Mouse (Mus musculus) liver, embryonic 16.5 days (tissue): ENCODE results near the gene Cmip. TPM values are rescaled to one million over a fixed set of nuclear protein-coding genes. Genes with fewer than 3 reads are reported as not detected.

Experiments used
- ATAC-seq: fragments of 200-750 bp; cut with Nextera tagmentation; 2 replicates; pipeline ENCODE4 v1.8.0; 2017; ENCODE audit warnings: low read depth, mild to moderate bottlenecking, moderate number of reproducible peaks, moderate library complexity
- H3K27ac ChIP-seq: fragments of 300-500 bp; sonication (generic); 2 replicates; pipeline ENCODE4 v1.5.1; 2014; ENCODE audit warnings: mild to moderate bottlenecking, low read length
- H3K27me3 ChIP-seq: fragments of 300-500 bp; sonication (generic); 2 replicates; pipeline ENCODE4 v1.6.1; 2014; ENCODE audit warnings: low read depth, low read length, mixed read lengths; ENCODE audit not compliant: control insufficient read depth, insufficient read depth
- H3K36me3 ChIP-seq: fragments of 300-500 bp; sonication (generic); 2 replicates; pipeline ENCODE4 v1.6.1; 2014; ENCODE audit warnings: mild to moderate bottlenecking; ENCODE audit not compliant: control insufficient read depth, insufficient read depth
- H3K4me1 ChIP-seq: fragments of 300-500 bp; sonication (generic); 2 replicates; pipeline ENCODE4 v1.6.1; 2014; ENCODE audit warnings: low read depth, low read length, mixed read lengths; ENCODE audit not compliant: control insufficient read depth
- H3K4me2 ChIP-seq: fragments of 300-500 bp; sonication (generic); 2 replicates; pipeline ENCODE4 v1.6.1; 2014; ENCODE audit warnings: low read depth, low read length, mixed read lengths
- H3K4me3 ChIP-seq: fragments of 300-500 bp; sonication (generic); 2 replicates; pipeline ENCODE4 v1.5.1; 2014; ENCODE audit warnings: low read depth, mild to moderate bottlenecking, low read length
- H3K9ac ChIP-seq: fragments of 300-500 bp; sonication (generic); 2 replicates; pipeline ENCODE4 v1.6.1; 2014; ENCODE audit warnings: low read depth, low read length
- H3K9me3 ChIP-seq: fragments of 300-500 bp; sonication (generic); replicated peaks from 2 replicates; pipeline ENCODE4 v1.6.1; 2016; ENCODE audit warnings: low read length; ENCODE audit not compliant: control insufficient read depth
- WGBS: fragments of 180-500 bp; shearing (Covaris S2); extraction: QIAGEN DNeasy Blood & Tissue Kit; methylation state at CpG from one replicate; pipeline ENCODE4 v1.1.7; 2014; ENCODE audit not compliant: insufficient replicate concordance; 5-methylcytosine and 5-hydroxymethylcytosine counted together
- polyA plus RNA-seq: library from polyadenylated mRNA; unstranded; fragments of >200 nt; fragmentation: Nextera tagmentation; extraction: Ambion mirVana; gene quantifications from 2 replicates; pipeline ENCODE4 v1.2.1, GENCODE M21; 2015

Gene Cmip
- polyA plus RNA-seq, 1 experiment from 2014 or later: 9.1 TPM

DNA sequence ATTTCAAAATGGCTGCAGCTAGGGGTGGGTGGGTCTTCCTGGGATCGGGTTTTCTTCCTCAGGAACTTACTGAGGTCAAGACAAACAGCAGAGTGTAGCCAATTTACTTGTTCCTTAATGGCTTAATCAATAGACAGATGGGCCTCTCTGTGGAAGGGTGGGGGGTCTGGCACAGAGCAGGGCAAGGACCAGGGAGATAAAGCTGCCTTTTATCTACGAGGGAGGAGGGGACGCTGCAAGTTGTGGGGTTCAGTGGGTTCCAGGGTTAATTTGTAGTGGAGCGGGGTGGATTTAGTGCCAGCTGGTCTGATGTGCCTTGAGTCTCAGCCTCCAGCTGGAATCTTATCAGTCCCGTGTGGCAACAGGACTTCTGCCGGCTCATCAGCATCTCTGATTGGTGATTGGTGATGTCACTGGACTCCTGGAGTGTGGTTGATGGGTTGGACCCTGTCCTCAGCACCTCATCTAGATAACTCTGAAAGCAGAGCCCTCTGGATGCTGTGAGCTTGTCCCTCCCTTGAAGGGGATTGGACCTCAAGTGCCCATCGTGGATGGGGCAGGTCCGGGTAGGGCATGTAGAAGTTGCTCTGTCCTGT, 65.9 kb downstream of the Cmip start:
- no peak overlapping the region for H3K27ac ChIP-seq
- 32% methylated on average over 8 of the region's 8 CpGs for WGBS
- H3K4me3 ChIP-seq: no peak overlapping the region
- H3K4me2 ChIP-seq: no peak overlapping the region
- peak; percentile 40 for ATAC-seq
- H3K36me3 ChIP-seq: no peaks in the 10 kb centered on the region; the same call in 1 of the 2 replicates
- no peaks in the 10 kb centered on the region for H3K27me3 ChIP-seq
- no peaks in the 10 kb centered on the region for H3K9me3 ChIP-seq
- H3K4me1 ChIP-seq: peaks cover 36% of the 10 kb centered on the region
- H3K9ac ChIP-seq: no peak overlapping the region

DNA sequence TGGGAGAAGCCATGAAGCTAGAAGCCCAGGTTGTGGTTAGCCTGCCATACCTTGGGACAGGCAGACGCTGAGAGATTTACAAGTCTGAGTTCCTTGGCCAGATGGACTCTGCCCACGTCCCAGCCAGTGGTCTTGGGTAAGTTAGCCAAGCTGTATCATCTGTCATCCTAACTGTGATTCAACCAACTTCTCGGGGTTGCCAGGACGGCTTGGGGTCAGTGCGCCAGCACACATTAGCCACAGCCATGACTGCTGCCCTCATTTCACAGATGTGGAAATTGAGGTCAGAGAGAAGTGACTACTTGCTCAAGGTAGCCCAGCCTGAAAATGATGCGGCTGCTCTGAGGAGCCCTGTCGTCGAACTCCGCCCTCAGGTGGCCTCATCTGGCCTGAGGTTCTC, 68.0 kb downstream of the Cmip start:
- no peak for ATAC-seq
- peaks cover 44% of the 10 kb centered on the region for H3K4me1 ChIP-seq
- no peak overlapping the region for H3K4me3 ChIP-seq
- no peaks in the 10 kb centered on the region; the same call in 1 of the 2 replicates for H3K36me3 ChIP-seq
- H3K27me3 ChIP-seq: no peaks in the 10 kb centered on the region
- H3K4me2 ChIP-seq: no peak overlapping the region
- no peak overlapping the region for H3K27ac ChIP-seq
- H3K9me3 ChIP-seq: no peaks in the 10 kb centered on the region
- H3K9ac ChIP-seq: no peak overlapping the region
- 80% methylated on average over 9 of the region's 9 CpGs for WGBS

GRCm38 (mm10) chr8:117326735-117327134, 69.9 kb downstream of the Cmip start:
- ATAC-seq: no peak
- no peaks in the 10 kb centered on the region for H3K27me3 ChIP-seq
- 64% methylated on average over 5 of the region's 5 CpGs for WGBS
- H3K9ac ChIP-seq: no peak overlapping the region
- no peak overlapping the region for H3K4me2 ChIP-seq
- no peaks in the 10 kb centered on the region for H3K9me3 ChIP-seq
- H3K27ac ChIP-seq: no peak overlapping the region
- peaks cover 42% of the 10 kb centered on the region for H3K4me1 ChIP-seq
- H3K36me3 ChIP-seq: no peaks in the 10 kb centered on the region; the same call in 1 of the 2 replicates
- no peak overlapping the region for H3K4me3 ChIP-seq

DNA sequence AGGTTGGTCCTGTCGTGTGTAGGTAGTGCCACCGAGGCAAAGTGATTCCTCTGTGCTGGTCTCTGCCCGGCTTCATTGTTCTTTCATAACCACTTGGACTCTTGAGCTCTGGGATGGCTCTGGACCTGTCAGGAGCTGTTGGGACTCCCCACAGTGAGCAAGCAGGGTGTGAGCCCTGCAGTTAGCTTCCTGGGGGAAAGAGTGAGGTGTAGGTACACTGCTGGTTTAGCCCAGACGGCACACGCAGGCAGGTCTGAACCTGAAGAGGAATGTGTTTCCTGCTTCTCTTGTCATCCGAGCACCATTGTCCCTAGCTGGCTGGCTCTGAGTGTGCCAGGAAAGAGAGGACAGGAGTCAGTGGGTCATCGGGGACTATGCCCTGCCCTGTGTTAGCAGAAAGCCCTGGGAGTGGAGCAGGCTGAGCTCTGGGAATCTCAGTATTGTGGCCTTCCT, 70.5 kb downstream of the Cmip start:
- H3K9me3 ChIP-seq: no peaks in the 10 kb centered on the region
- WGBS: 52% methylated on average over 7 of the region's 7 CpGs
- H3K4me1 ChIP-seq: peaks cover 39% of the 10 kb centered on the region
- H3K9ac ChIP-seq: peak overlapping the region; percentile 16; the same call in 1 of the 2 replicates
- H3K4me3 ChIP-seq: no peak overlapping the region
- H3K36me3 ChIP-seq: no peaks in the 10 kb centered on the region; the same call in 1 of the 2 replicates
- H3K27ac ChIP-seq: peak overlapping the region; percentile 34; the same call in 1 of the 2 replicates
- peak; percentile 44 for ATAC-seq
- H3K27me3 ChIP-seq: no peaks in the 10 kb centered on the region
- H3K4me2 ChIP-seq: no peak overlapping the region

GRCm38 (mm10) chr8:117328758-117329157, 71.9 kb downstream of the Cmip start:
- no peak overlapping the region for H3K9ac ChIP-seq
- no peaks in the 10 kb centered on the region for H3K9me3 ChIP-seq
- H3K36me3 ChIP-seq: no peaks in the 10 kb centered on the region; the same call in 1 of the 2 replicates
- H3K27ac ChIP-seq: no peak overlapping the region
- no peak for ATAC-seq
- 68% methylated on average over 9 of the region's 9 CpGs for WGBS
- no peak overlapping the region for H3K4me2 ChIP-seq
- no peaks in the 10 kb centered on the region for H3K27me3 ChIP-seq
- H3K4me3 ChIP-seq: no peak overlapping the region
- H3K4me1 ChIP-seq: peaks cover 43% of the 10 kb centered on the region

DNA sequence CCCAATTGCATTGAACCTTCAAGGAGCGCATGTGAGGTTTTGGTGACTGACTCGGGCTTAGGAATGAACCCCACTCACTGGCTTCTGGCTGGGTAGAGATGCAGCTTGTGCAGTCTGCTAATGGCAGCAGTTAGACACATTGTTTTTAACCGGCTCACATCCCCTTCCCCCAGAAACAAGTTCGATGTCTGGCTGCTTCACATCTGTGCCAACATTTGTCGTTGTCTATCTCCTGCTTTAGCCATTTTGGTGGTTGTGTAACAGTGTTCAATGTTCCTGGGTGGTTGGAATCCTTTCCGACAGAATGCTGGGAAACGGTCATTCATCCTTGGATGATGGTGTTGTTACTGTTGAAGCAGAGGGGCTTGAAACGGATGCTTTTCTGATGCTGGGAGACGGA, 72.3 kb downstream of the Cmip start:
- H3K36me3 ChIP-seq: no peaks in the 10 kb centered on the region; the same call in 1 of the 2 replicates
- no peak overlapping the region for H3K27ac ChIP-seq
- H3K4me3 ChIP-seq: no peak overlapping the region
- no peak for ATAC-seq
- no peaks in the 10 kb centered on the region for H3K9me3 ChIP-seq
- 81% methylated on average over 9 of the region's 9 CpGs for WGBS
- peaks cover 47% of the 10 kb centered on the region for H3K4me1 ChIP-seq
- H3K4me2 ChIP-seq: no peak overlapping the region
- H3K27me3 ChIP-seq: no peaks in the 10 kb centered on the region
- H3K9ac ChIP-seq: no peak overlapping the region

DNA sequence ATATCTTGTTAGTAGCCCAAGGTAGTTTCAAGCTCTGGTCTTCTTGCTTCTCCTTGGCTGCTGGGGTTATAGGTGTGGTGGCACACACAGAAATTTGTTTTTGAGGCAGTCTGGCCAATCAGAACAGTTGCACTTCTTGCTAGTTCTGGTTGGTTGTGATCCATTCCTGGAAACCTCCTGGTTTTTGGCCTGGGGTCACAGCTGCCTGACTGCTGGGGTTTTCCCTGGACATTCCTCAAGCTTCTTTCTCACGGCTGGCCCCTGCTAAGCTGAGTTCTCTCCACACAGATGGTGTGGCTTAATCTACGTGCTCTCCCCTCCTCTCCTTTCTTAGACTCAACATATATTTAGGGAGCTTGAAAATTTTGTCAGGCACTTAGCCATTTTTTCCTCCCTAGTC, 73.0 kb downstream of the Cmip start:
- WGBS: 76% methylated on average over 2 of the region's 2 CpGs
- H3K27me3 ChIP-seq: no peaks in the 10 kb centered on the region
- no peak overlapping the region for H3K9ac ChIP-seq
- H3K27ac ChIP-seq: no peak overlapping the region
- no peaks in the 10 kb centered on the region for H3K36me3 ChIP-seq
- no peaks in the 10 kb centered on the region for H3K9me3 ChIP-seq
- no peak overlapping the region for H3K4me3 ChIP-seq
- no peak for ATAC-seq
- H3K4me1 ChIP-seq: peaks cover 52% of the 10 kb centered on the region
- no peak overlapping the region for H3K4me2 ChIP-seq

GRCm38 (mm10) chr8:117332229-117333010, 75.6 kb downstream of the Cmip start:
- H3K4me2 ChIP-seq: no peak overlapping the region
- peak overlapping the region; percentile 91; the same call in 1 of the 2 replicates for H3K27ac ChIP-seq

GRCm38 (mm10) chr8:117333619-117334018, 76.8 kb downstream of the Cmip start:
- 50% methylated on average over 6 of the region's 6 CpGs for WGBS

More at GRCm38 (mm10) chr8:117332229-117333010, 75.6 kb downstream of the Cmip start:
- Histone ChIP-seq H3K9ac (peak overlapping the region; percentile 66; the same call in 1 of the 2 replicates), H3K36me3 (no peaks in the 10 kb centered on the region), H3K9me3 (no peaks in the 10 kb centered on the region), H3K27me3 (no peaks in the 10 kb centered on the region), H3K4me1 (peaks cover 60% of the 10 kb centered on the region), H3K4me3 (no peak overlapping the region)
- ATAC-seq: no peak
- WGBS: 73% methylated on average over 27 of the region's 27 CpGs

More at GRCm38 (mm10) chr8:117333619-117334018, 76.8 kb downstream of the Cmip start:
- Histone ChIP-seq H3K4me3 (peak overlapping the region; percentile 41), H3K9me3 (no peaks in the 10 kb centered on the region), H3K36me3 (no peaks in the 10 kb centered on the region), H3K27ac (peak overlapping the region; percentile 91), H3K4me2 (peak overlapping the region; percentile 59), H3K4me1 (peaks cover 66% of the 10 kb centered on the region), H3K27me3 (no peaks in the 10 kb centered on the region), H3K9ac (peak overlapping the region; percentile 66)
- ATAC-seq: peak; percentile 6; the same call in 1 of the 2 replicates
